Mouse (Mus musculus) C2C12 (cell line): ENCODE measurements at regions not wholly inside any gene's neighbourhood (a gene's known extent, or its start where the extent isn't known, plus 50 kb on each side); places are given as distances from the start of the nearest gene placed in this dataset.

Experiments used
- CEBPB ChIP-seq: IDR thresholded peaks from one replicate; pipeline ENCODE4 v1.6.1; 2011; ENCODE audit warnings: low read depth, mild to moderate bottlenecking, control low read depth, moderate library complexity
- CTCF ChIP-seq: IDR thresholded peaks from one replicate; pipeline ENCODE4 v1.5.1; 2011; ENCODE audit not compliant: control insufficient read depth, insufficient read depth, insufficient read length
- FOSL1 ChIP-seq: IDR thresholded peaks from one replicate; pipeline ENCODE4 v1.8.0; 2011; ENCODE audit warnings: mild to moderate bottlenecking, low read length; ENCODE audit not compliant: poor library complexity, insufficient read depth, severe bottlenecking
- MAX ChIP-seq: IDR thresholded peaks from one replicate; pipeline ENCODE4 v1.6.1; 2011; ENCODE audit warnings: mild to moderate bottlenecking, control low read depth
- MYOD1 ChIP-seq: IDR thresholded peaks from one replicate; pipeline ENCODE4 v1.6.1; 2011; ENCODE audit warnings: low read depth; ENCODE audit not compliant: control insufficient read depth, insufficient read length
- MYOG ChIP-seq: IDR thresholded peaks from one replicate; pipeline ENCODE4 v1.6.1; 2011; ENCODE audit not compliant: control insufficient read depth, insufficient read length; ENCODE audit errors: extremely low read depth
- USF1 ChIP-seq: IDR thresholded peaks from one replicate; pipeline ENCODE4 v1.6.1; 2011; ENCODE audit warnings: low read depth, mild to moderate bottlenecking, control low read depth, moderate library complexity

DNA sequence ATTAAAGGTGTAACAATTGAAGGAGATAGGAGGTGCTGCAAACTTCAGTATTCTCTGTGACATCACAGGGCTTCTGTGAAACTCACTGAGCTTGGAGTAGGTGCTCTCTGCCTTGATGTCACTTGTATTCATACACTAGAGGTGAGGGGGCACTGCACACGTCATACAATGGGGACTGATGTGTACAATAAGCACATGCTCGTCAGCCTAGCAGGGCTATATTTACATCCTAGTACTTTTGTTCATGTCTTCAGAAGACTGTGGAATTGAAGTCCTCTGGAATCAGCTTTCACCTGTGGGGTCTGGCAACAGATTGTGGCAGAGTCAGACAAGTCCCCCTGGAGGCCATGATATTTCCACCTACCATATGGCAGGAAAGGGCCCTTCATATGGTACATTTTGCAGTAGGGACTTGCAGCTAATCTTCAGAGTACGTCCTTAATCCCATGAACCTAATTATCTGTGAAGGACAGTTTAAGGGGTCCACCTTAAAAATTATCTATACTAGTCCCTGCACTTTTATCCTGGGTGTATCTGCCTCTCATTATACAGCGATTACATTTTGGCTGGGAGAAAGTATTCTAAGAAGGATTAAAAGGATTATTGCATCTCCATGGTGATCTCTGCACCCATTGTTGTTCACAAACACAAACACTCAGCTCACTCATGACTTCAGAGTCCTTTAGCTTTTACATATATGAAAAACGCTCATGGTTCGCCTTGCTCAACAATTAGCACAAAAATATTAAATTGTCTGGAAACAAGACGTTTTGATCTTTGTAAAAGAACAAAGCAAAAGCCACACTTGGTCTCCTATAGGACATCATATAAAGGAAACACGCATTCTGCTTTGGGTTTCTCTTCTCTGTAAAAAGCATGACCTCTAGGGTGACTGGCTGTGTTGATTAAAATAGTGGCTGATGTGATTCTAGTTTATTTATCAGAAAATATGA, 324.1 kb upstream of the Itga1 start:
- TF ChIP-seq CTCF (no peak), FOSL1 (no peak), USF1 (no peak), MYOG (no peak), MYOD1 (no peak), MAX (no peak), CEBPB (no peak)
